Mouse (Mus musculus): ENCODE results near the gene Irf2. TPM values are rescaled to one million over a fixed set of nuclear protein-coding genes. Genes with fewer than 3 reads are reported as not detected.

The Irf2 gene
- polyA plus RNA-seq, 1 experiment from 2014 or later = 13.6 TPM

- H3K4me2 ChIP-seq = no peak overlapping the region
- peaks cover 53% of the 10 kb centered on the region for H3K36me3 ChIP-seq
- H3K27ac ChIP-seq = no peak overlapping the region
- H3K9me3 ChIP-seq = no peaks in the 10 kb centered on the region
- no peak for ATAC-seq (ENCODE audit: insufficient number of reproducible peaks, insufficient read depth, low FRiP score, low TSS enrichment, low read depth)
- WGBS = 81% methylated on average over 7 of the region's 7 CpGs
- no peak overlapping the region for H3K9ac ChIP-seq (replicated peaks)
- H3K27me3 ChIP-seq = no peaks in the 10 kb centered on the region
- peaks cover 15% of the 10 kb centered on the region for H3K4me1 ChIP-seq (replicated peaks)
- no peak overlapping the region for H3K4me3 ChIP-seq (replicated peaks)
Measured at GRCm38 (mm10) chr8:46844974-46845774, 105.6 kb downstream of the Irf2 start.

GRCm38 (mm10) chr8:46845891-46846290 is 106.4 kb downstream of the Irf2 start:
- Histone ChIP-seq H3K9me3 (no peaks in the 10 kb centered on the region), H3K4me1 (replicated peaks) (peaks cover 15% of the 10 kb centered on the region), H3K4me2 (no peak overlapping the region), H3K36me3 (peaks cover 45% of the 10 kb centered on the region), H3K27ac (no peak overlapping the region), H3K9ac (replicated peaks) (no peak overlapping the region), H3K4me3 (replicated peaks) (no peak overlapping the region), H3K27me3 (no peaks in the 10 kb centered on the region)
- WGBS = 76% methylated on average over 9 of the region's 9 CpGs
- ATAC-seq (ENCODE audit: insufficient number of reproducible peaks, insufficient read depth, low FRiP score, low TSS enrichment, low read depth) = no peak

DNA sequence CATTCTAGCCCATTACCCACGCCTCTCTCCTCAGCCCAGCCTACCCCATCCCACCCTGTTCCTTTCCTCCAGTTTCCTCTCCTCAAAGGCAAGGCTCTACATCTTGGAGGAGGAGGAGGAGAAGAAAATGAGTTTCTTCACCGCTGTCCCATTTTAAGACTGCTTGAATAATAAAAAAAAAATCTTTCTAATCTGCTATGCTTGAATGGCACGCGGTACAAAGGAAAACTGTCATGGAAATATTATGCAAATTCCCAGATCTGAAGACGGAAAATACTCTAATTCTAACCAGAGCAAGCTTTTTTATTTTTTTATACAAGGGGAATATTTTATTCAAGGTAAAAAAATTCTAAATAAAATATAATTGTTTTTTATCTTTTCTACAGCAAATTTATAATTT is 107.4 kb downstream of the Irf2 start:
- no peak overlapping the region for H3K9ac ChIP-seq (replicated peaks)
- no peaks in the 10 kb centered on the region for H3K9me3 ChIP-seq
- peaks cover 37% of the 10 kb centered on the region for H3K36me3 ChIP-seq
- H3K27me3 ChIP-seq = no peaks in the 10 kb centered on the region
- H3K27ac ChIP-seq = no peak overlapping the region
- ATAC-seq (ENCODE audit: insufficient number of reproducible peaks, insufficient read depth, low FRiP score, low TSS enrichment, low read depth) = no peak
- no peak overlapping the region for H3K4me3 ChIP-seq (replicated peaks)
- WGBS = 93% methylated on average over 5 of the region's 5 CpGs
- H3K4me2 ChIP-seq = no peak overlapping the region
- peaks cover 15% of the 10 kb centered on the region for H3K4me1 ChIP-seq (replicated peaks)

- Histone ChIP-seq H3K27ac (no peak overlapping the region), H3K36me3 (peaks cover 35% of the 10 kb centered on the region), H3K9ac (replicated peaks) (no peak overlapping the region), H3K9me3 (no peaks in the 10 kb centered on the region), H3K4me1 (replicated peaks) (peaks cover 22% of the 10 kb centered on the region), H3K4me3 (replicated peaks) (no peak overlapping the region), H3K27me3 (no peaks in the 10 kb centered on the region), H3K4me2 (no peak overlapping the region)
- no peak for ATAC-seq (ENCODE audit: insufficient number of reproducible peaks, insufficient read depth, low FRiP score, low TSS enrichment, low read depth)
- 77% methylated on average over 6 of the region's 6 CpGs for WGBS
Measured at GRCm38 (mm10) chr8:46848011-46848641, 108.6 kb downstream of the Irf2 start.

GRCm38 (mm10) chr8:46848931-46849330 is 109.4 kb downstream of the Irf2 start:
- Histone ChIP-seq H3K36me3 (peaks cover 35% of the 10 kb centered on the region), H3K4me1 (replicated peaks) (peaks cover 22% of the 10 kb centered on the region), H3K9me3 (no peaks in the 10 kb centered on the region), H3K27ac (no peak overlapping the region), H3K27me3 (no peaks in the 10 kb centered on the region), H3K4me3 (replicated peaks) (no peak overlapping the region), H3K4me2 (no peak overlapping the region), H3K9ac (replicated peaks) (no peak overlapping the region)
- no peak for ATAC-seq (ENCODE audit: insufficient number of reproducible peaks, insufficient read depth, low FRiP score, low TSS enrichment, low read depth)
- WGBS = 48% methylated on average over 6 of the region's 6 CpGs

DNA sequence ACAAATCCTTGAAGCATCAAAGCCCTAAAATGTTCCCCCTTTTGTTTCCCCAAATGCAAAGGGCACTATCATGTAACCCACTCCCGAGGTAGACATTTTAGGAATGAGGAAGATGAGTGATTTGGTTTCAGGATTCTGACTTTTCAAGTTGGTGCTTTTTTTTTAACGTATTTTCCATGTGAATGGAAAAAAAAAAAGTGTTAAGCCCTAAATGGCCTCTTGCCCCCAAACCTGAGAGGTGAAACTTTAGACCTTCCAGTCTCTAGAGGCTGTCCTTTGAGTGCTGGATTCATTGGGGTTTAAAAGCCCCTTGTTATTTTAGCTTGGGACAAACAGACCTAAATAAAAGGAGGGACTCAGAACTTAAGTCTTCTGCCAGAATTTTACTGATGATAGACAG is 109.9 kb downstream of the Irf2 start:
- no peak for ATAC-seq (ENCODE audit: insufficient number of reproducible peaks, insufficient read depth, low FRiP score, low TSS enrichment, low read depth)
- Histone ChIP-seq H3K9ac (replicated peaks) (no peak overlapping the region), H3K4me2 (no peak overlapping the region), H3K9me3 (no peaks in the 10 kb centered on the region), H3K4me1 (replicated peaks) (peaks cover 22% of the 10 kb centered on the region), H3K4me3 (replicated peaks) (no peak overlapping the region), H3K27ac (no peak overlapping the region), H3K27me3 (no peaks in the 10 kb centered on the region), H3K36me3 (peaks cover 32% of the 10 kb centered on the region)
- WGBS = 26% methylated on average over 2 of the region's 2 CpGs

DNA sequence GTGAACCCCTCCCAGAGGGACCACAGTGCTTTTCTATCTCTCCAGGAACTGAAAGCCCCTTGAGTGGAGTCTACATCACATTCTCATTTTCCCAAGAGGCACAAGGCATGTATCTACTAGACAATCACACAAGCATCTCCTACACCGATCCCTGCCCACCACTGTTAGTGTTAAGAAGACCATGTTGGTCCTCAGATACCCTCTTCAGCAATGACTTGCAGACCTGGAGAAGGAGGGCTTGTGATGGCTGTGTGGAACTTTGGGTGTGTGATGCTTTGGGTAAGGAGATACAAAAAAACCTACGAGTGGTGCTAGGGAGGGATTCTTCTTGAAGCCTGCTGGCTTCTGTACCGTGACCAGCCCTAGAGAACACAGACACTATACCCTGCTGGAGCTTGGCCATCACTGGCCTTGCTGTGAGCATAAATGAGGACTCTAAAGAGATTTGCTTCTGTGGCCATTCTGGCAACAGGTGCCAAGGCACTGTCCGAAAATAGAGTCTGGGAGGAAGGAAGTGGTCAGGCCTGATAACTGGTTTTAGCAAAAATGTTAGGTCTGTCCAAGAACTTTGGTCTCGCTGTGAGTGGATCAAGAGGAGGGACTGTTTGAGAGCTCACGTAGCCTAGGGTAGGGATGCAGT is 110.8 kb downstream of the Irf2 start:
- H3K9ac ChIP-seq (replicated peaks) = no peak overlapping the region
- no peak overlapping the region for H3K4me2 ChIP-seq
- no peak overlapping the region for H3K27ac ChIP-seq
- H3K36me3 ChIP-seq = peaks cover 23% of the 10 kb centered on the region
- 90% methylated on average over 6 of the region's 6 CpGs for WGBS
- H3K27me3 ChIP-seq = no peaks in the 10 kb centered on the region
- no peak overlapping the region for H3K4me3 ChIP-seq (replicated peaks)
- H3K9me3 ChIP-seq = no peaks in the 10 kb centered on the region
- no peak for ATAC-seq (ENCODE audit: insufficient number of reproducible peaks, insufficient read depth, low FRiP score, low TSS enrichment, low read depth)
- peaks cover 22% of the 10 kb centered on the region for H3K4me1 ChIP-seq (replicated peaks)

DNA sequence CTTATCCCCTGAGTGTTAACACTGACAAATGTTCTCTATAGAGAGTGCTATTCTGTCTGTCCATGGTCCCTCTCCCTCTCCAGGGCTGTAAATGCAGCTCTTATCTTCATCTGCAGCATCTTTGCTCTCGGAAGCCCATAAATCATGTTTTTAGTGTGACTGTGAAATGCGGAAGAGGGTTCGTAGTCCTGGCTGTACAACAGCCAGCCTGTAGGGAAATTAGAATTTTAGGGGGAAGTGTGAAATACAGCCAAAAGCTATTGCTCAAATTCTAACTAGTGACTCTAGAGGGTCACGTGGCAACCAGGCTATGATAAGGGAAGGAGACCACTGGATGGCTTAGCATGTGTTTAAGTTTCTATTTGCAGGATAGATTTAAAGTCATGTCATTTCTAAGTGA is 112.0 kb downstream of the Irf2 start:
- ATAC-seq (ENCODE audit: insufficient number of reproducible peaks, insufficient read depth, low FRiP score, low TSS enrichment, low read depth) = no peak
- no peak overlapping the region for H3K4me2 ChIP-seq
- WGBS = 50% methylated on average over 4 of the region's 4 CpGs
- no peaks in the 10 kb centered on the region for H3K27me3 ChIP-seq
- H3K4me1 ChIP-seq (replicated peaks) = peaks cover 22% of the 10 kb centered on the region
- H3K4me3 ChIP-seq (replicated peaks) = no peak overlapping the region
- peaks cover 12% of the 10 kb centered on the region for H3K36me3 ChIP-seq
- no peak overlapping the region for H3K27ac ChIP-seq
- no peaks in the 10 kb centered on the region for H3K9me3 ChIP-seq
- no peak overlapping the region for H3K9ac ChIP-seq (replicated peaks)

DNA sequence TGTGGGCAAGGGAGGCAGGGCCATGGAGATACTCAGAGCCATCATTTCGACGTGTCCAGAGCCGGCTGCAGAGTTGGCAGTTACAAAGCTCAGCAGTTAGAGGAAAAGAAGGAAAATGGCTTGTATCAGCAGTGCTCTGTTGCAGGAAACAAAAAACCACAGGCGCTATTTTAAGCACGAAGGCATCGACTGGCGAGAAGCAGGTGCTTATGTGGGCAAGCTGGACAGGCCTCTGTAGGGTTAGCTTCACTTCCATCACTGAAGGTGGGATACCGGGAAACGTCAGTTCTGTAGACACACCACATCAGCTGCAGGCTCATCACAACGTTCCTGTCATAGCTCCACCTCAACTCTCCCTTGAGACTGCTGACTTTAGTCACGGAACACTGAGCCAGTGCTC is 112.8 kb downstream of the Irf2 start:
- no peaks in the 10 kb centered on the region for H3K27me3 ChIP-seq
- WGBS = 79% methylated on average over 11 of the region's 11 CpGs
- H3K4me1 ChIP-seq (replicated peaks) = peaks cover 22% of the 10 kb centered on the region
- H3K36me3 ChIP-seq = peaks cover 8% of the 10 kb centered on the region; the same call in 1 of the 2 replicates
- no peak overlapping the region for H3K9ac ChIP-seq (replicated peaks)
- no peak overlapping the region for H3K4me2 ChIP-seq
- no peak for ATAC-seq (ENCODE audit: insufficient number of reproducible peaks, insufficient read depth, low FRiP score, low TSS enrichment, low read depth)
- no peak overlapping the region for H3K27ac ChIP-seq
- H3K4me3 ChIP-seq (replicated peaks) = no peak overlapping the region
- no peaks in the 10 kb centered on the region for H3K9me3 ChIP-seq

DNA sequence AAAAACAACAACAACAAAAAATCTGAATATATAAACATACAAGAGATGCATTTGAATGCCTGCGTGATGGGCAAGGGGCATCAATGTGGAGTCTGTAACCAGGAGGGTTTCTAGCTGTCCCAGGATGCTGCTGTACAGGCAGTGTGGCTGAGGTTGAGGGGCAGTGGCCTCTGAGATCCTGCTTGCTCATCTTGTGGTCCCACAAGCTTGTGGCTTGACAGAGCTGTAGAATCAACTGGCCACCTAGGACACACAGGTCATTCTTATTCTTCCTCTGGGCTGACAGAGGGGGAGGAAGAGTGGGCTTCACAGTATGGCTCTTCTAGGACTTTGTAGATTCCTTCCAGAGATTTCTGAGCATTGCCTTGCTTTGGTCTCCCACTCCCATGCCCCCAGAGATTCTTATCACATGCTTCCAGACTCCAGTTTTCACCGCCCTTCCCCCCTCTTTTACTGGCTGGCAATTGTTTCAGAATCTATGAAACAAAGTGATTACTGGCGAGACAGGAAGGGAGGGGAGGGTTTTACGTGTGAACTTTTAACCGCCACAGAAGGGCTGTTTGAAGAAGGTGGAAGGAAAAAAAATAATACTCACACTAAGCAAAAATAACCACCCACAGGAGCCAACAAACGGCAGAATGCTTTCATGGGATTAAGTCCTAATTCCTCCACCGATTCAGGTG is 119.8 kb downstream of the Irf2 start:
- WGBS = 26% methylated on average over 7 of the region's 7 CpGs
- Histone ChIP-seq H3K27me3 (no peaks in the 10 kb centered on the region), H3K9me3 (no peaks in the 10 kb centered on the region), H3K27ac (no peak overlapping the region), H3K4me2 (no peak overlapping the region), H3K36me3 (no peaks in the 10 kb centered on the region), H3K4me1 (replicated peaks) (peaks cover 10% of the 10 kb centered on the region), H3K9ac (replicated peaks) (no peak overlapping the region), H3K4me3 (replicated peaks) (no peak overlapping the region)
- no peak for ATAC-seq (ENCODE audit: insufficient number of reproducible peaks, insufficient read depth, low FRiP score, low TSS enrichment, low read depth)

- Histone ChIP-seq H3K9me3 (no peaks in the 10 kb centered on the region), H3K4me2 (no peak overlapping the region), H3K9ac (replicated peaks) (no peak overlapping the region), H3K27ac (no peak overlapping the region), H3K27me3 (no peaks in the 10 kb centered on the region), H3K4me3 (replicated peaks) (no peak overlapping the region), H3K4me1 (replicated peaks) (peaks cover 10% of the 10 kb centered on the region), H3K36me3 (no peaks in the 10 kb centered on the region)
- 62% methylated on average over 8 of the region's 8 CpGs for whole genome bisulfite sequencing
- ATAC-seq (ENCODE audit: insufficient number of reproducible peaks, insufficient read depth, low FRiP score, low TSS enrichment, low read depth) = no peak
Measured at GRCm38 (mm10) chr8:46859847-46860167, 120.3 kb downstream of the Irf2 start.

All from limb, embryonic 12.5 days (tissue).